Mouse (Mus musculus): Measurements from ENCODE around the gene Htra1.

The Htra1 gene

DNA sequence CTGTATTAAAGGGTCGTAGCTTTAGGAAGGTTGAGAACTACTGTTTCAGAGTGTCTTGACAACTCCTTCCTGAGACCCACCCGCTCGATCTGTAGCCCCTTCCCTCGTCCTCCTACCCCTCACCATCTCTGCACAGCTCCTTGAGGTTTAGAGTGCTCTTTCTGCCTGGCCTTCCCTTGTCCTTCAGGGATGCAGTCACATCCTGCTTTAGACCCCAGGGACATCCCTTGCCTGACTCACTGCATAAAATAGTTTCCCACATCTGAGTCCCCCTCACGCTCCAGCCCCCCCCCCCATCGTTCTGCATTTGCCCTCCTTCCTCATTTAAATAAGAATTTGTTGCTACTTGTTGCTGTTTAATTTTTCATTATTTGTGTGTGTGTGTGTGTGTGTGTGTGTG lies 31.0 kb downstream of the Htra1 start:
- DNase-seq (ENCODE audit: low spot score), result no peak

DNA sequence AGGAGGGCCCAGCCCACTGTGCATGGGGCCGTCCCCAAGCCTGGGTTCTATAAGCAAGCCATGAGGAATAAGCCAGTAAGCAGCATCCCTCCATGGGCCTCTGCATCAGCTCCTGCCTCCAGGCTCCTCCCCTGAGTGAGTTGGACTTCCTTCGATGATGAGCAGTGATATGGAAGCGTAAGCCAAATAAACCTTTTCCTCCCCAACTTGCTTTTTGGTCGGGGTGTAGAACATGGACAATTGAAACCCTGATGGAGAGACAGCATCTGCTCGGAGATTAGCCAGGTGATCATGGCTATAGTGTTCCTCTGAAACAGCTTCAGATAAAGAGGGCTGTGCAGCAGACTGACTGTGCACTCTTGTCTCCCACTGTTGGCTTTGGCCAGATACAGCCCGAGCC lies 32.0 kb downstream of the Htra1 start:
- no peak for DNase-seq (ENCODE audit: low spot score)

DNA sequence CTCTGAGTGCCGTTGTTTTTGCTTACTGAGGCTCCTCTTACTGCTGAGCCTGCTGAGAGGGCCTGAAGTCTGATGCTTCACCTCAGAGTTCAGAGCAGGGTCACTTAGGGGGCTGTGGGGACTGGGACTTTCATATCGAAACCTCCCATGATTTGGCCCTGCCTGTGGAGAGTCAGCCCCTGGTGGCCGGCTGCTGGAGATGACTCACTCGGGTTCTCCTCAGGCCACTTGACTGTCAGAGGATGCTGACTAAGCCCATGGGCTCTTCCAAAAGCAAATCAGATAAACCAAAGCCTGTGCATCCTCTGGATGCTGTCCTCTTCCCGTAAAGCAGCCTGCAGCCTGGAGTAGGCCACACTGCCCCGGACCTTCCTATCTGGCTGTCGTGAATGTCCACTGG lies 32.6 kb downstream of the Htra1 start:
- no peak for DNase-seq (ENCODE audit: low spot score)

DNA sequence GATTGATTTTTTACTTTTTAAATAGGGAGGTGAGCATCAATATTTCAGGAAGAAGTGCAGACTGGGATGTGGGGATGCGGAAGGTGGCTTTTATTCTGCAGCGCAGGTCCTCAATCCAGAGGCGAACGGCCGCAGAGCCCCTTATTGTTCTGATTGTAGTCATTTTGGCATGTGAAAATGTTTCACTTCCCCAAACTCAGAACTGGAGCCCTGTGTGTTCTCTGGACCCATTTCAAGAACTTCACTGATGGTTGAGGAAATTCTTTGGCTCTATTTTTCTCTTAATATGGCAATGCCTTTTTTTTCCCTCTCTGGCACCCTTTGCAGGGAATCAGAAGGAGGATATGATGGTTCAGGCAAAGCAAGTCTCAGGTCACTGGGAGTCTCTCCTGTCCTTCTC lies 33.2 kb downstream of the Htra1 start:
- no peak for DNase-seq (ENCODE audit: low spot score)

DNA sequence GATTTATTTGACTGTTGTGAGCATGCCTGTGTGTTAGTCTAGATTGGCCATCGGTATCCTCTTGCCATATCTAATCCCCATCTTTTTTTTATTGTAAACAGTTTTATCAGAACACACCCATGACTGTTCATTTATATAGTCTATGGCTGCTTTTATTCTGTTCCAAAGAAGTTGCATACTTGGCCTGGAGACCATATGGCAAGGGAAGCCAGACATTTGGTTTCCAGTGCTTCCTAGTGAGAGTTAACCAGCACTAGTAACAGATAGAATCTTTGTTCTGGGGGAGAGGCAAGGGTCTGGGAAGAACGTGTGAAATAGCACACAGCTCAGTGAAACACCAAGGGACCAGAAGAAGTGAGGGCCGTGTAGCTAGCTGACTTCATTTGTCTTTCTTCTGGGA lies 33.6 kb downstream of the Htra1 start:
- DNase-seq (ENCODE audit: low spot score), result no peak

DNA sequence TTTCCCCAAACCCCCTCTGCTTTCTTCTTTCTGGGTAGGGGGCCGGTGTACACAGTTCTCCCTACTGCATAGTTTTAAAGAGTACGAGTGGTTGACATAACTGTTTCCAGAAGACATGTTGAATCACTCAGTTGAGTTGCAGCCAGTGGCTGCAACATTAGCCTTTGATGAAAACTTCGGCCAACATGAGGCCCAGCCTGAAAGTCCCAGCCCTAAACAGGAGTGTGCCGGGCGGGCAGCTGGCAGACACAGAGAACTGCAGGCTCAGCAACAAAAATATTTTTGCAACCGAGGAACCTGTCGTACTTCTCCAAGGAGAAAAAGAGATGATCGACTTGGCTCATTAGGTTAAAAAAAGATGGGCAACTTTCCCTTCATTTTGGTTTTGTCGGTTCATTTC lies 36.9 kb downstream of the Htra1 start:
- DNase-seq (ENCODE audit: low spot score), result no peak

DNA sequence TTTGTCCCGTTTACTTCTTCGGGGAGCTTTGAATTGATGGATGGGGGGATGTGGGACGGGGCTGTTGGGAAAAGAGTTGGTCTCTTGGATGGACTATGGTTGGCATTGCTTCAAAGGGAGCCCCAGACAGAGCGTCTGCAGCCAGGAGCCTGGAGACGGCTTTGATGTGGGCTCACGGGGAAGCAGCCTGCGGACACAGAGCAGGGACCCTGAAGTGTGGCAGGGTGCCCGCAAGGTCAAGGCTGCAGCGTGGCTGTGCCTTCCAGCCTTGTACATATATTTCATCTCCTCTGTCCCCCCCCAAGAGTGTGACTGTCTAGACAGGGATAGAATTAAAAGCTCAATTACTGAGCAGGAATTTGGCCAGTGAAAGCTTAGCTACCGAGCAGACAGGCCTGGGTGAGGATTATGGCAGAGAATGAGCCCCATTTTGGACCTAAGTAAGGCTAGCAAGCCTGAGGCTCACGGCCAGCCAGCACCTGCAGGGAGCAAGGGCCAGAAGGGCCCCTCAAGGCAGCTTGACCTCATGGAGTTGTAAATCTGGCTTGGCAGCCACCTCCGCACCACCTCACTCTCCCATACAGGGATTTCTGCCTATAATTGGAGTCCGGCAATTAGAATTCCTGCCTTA lies 40.5 kb downstream of the Htra1 start:
- DNase-seq (ENCODE audit: low spot score), result no peak

DNA sequence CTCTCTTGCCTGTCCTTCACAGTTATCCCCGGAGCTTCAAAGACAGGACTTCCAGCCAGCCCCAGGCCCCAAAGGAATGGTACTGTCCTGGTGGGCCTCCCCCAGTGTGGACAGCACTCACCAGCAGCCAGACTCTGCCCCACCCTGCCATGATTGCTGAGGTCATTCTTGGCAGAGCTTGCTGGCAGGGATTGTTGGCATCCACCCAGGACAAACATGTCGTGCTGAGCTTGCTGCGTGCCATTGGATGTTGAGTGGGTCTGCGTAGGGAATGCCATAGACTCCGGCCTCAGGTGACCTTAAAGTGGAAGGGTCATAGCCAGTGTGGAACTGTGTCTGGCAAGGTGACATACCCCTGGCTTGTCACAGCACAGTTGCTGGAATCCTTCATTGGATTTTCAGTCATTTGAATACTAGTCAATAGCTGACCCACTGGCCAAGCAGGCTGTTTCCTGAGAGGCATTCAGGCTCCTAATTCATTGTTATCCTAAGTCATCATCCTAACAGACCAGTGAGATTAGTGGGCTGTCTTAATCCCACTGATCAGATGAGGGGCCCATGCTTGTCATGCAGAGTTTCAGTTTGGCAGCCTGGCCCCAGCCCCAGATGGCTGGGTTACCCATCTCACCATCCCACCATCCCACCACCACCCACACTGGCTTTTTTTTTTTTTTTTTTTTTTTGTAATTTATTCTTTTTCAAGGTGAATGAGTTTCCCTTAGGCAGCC lies 42.0 kb downstream of the Htra1 start:
- DNase-seq (ENCODE audit: low spot score), result peak; percentile 74

DNA sequence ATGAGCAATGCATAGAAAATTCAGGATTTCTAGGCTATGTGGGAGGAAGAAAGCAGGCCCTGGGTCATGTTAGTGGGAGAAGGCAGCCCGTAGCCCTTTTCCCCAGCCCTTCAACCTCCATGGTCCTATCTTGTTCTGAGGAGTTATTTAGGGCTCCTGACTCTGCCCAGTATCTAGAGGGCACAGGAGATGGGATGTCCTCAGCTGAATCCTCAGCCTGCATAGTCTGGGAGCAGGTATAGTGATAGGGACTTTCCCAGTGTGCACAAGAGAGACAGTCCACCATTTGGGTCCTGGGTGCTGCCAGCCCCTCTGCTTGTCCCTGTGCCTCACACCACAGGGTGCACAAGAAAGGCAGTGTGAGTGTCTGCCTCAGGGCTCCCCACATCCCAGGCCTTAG lies 42.6 kb downstream of the Htra1 start:
- DNase-seq (ENCODE audit: low spot score), result no peak

DNA sequence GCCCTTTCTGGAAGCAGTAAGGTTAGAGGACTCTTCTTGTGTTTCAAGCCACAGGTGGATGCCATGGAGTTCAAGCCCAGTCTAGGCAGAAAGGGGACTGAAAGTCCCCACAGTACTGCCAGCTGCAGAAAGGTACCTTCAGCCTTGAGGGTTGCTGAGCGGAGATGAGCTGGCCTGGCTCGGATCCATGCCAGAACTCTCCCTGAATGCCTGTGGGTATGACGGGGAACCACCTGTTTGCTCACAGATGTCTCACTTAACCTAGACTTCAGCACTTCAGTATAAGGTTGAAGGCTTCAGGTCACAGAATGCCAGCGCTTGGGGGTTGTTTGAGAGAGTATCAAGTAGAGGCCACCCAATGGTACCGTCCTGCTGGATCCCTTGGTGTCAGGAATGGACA lies 44.2 kb downstream of the Htra1 start:
- DNase-seq (ENCODE audit: low spot score), result no peak

DNA sequence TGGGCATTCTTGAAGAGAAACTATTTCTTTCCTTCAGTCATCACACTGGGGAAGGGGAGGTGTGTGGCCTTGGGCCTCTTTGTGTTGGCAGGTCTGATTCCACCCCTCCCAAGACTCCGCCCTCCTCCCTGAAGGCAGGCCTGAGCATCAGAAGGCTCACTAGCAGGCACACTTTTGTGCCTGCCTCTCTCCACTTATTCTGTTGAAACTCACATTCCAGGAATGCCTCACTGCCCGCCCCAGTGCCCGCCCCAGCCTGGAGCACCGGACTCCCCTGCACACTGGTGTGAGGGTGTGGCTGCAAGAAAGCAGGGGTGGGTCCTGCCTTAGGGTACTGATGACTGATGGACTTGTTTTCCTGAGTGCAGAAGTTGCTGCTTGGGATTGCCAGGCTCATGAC lies 46.5 kb downstream of the Htra1 start:
- no peak for DNase-seq (ENCODE audit: low spot score)

DNA sequence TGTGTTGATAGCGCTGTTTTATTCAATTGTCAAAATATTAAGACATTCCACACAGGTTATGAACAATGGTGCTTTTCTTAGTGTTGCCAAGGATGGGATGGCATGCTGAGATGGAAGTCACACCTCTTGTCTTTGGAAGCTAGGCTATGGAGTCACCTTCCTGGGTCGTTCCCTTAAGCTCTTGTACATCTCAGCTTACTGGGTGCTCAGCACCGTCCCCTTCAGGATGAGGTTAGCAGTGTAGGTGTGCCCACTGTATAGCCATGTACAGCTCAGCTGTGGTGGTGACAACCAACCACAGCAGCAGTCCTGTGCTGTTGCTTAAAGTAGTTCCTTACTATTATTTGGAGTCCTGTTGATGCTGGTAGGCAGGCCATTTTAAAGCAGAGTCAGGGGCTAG lies 47.0 kb downstream of the Htra1 start:
- DNase-seq (ENCODE audit: low spot score), result no peak

DNA sequence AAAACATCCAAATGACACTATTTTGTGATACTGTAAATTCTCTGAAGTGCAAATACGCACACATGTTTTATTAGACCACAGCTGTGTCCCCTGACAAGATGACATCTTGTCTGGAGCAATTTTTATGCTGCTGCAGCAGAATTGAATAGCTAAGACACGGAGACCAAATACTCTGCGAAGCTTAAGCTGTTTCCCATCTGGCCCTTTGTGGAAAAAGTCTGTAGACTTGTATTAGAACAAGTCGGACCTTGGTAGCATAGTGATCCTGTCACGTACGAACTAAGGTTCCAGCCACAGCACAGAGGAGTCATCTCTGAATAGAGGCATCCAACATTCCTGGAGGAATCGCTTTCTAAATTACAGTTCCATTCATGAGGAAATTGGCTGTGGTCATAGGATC lies 48.4 kb downstream of the Htra1 start:
- DNase-seq (ENCODE audit: low spot score), result no peak

DNA sequence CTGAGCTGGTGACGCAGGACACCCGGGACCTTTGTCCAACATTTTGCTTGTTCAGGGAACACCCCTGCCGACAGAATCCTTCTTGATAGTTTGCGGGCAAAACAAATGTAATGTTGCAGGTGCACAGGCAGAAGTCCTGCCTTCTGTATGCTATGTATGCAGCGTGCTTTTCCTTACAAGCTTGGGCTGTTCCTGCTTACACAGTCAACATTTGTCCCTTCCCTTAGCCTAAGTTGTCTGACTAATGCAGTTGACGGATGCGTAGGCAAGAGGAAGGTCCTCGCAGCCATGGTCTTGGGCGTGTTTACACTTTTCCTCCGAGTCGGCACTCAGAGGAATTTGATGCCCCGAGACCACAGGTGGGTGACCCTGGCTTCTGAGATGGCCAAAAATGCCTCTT lies 49.3 kb downstream of the Htra1 start:
- no peak for DNase-seq (ENCODE audit: low spot score)

DNA sequence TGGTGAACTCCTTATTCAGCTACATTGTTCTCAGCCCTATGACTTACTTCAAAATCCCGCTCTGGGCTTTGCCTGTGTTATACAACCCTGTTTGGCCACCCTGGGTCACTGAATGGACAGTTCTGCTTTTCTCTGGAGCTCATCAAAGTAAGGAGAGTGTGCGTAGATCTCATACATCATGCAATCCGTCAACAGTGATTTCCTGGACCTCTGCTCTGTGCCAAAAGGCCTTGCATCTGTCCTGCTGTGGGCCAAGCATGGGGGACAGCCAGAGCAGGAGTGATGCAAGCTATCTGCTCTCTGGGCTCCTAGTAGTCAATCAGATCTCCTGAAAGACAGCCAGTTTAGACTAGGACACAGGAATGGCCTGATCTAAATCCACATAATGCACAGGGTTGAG lies 49.8 kb downstream of the Htra1 start:
- DNase-seq (ENCODE audit: low spot score), result no peak

DNA sequence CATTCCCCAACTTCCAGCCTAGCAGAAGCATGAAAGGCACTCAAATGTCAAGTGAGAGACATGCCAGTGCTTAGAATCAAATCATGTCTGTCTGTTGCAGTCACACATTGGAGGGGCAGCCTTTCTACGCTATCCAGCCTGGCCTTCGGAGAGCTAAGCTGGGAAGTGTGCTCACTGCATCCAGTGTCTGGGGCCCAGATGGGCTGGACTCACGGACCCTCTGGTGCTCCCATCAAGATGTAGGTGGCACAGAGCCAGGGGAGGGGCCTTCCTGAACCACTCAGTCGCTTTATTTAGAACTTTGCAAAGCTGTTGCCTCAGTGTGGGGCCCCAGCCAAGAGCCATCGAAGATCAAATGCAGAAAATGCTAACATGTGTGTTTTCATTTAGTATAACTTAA lies 52.2 kb downstream of the Htra1 start:
- no peak for DNase-seq (ENCODE audit: low spot score)

DNA sequence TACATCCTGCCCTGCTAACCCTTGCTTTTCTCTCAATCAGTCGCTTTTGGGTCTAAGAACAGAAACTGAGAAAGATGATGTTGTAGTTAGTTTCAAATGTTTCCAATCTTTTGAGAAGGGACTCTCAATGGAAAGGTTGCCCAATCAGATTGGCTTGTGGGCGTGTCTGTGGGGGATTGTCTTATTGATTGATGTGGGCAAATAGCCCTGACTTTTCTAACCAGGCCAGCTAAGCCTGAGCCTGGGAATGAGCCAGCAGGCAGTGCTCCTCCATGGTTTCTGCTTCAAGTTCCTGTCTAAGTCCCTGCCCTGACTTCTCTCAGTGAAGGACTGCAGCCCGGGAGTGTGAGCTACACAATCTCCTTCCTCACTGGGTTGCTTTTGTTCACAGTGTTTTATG lies 53.5 kb downstream of the Htra1 start:
- DNase-seq (ENCODE audit: low spot score), result no peak

DNA sequence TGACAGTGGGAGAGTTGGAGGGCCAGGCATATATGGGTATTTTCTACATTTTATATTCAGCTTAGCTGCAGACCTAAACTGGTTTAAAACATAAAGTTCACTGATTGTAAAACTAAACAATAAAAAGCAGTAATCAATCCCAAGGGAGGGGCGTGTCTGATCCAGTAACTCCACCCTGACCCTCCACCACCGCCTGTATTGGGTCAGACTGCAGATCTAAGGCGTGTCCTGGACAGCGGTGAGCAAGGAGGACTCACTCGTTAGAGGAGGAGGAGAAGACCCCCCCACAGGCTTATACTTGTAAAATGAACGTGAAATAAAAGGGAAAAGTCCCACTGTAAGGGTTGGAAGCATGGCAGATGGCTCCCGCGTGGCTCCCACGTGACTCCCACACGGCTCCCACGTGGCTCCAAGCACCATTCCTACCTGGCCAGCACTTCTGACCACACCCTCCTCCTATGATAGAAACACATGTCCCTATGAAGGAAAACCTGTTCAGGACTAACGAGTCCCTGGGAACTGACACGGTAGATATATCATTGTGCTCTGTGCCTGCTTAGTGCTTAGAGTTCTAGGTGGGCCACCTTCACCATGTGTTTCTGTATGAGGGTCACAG lies 55.4 kb downstream of the Htra1 start:
- no peak for DNase-seq (ENCODE audit: low spot score)

DNA sequence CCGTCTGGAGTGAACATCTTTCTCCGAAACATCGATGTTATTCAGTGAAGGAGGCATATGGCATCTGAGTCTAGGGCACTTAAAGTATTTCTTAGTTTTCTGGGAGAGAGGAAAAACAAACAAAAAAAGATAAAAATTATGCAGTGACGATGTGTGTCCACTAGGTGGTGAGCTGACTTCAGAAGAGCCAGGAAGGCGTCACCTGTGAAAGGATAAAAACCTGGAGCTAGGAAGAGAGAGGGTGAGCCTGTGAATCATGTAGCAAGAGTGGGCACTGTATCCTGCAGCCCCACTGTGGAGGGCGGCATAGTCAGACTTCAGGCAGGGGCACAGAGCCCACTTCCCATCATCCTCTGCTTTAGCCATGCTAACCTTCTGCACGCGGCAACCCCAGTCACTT lies 58.0 kb downstream of the Htra1 start:
- no peak for DNase-seq (ENCODE audit: low spot score)

DNA sequence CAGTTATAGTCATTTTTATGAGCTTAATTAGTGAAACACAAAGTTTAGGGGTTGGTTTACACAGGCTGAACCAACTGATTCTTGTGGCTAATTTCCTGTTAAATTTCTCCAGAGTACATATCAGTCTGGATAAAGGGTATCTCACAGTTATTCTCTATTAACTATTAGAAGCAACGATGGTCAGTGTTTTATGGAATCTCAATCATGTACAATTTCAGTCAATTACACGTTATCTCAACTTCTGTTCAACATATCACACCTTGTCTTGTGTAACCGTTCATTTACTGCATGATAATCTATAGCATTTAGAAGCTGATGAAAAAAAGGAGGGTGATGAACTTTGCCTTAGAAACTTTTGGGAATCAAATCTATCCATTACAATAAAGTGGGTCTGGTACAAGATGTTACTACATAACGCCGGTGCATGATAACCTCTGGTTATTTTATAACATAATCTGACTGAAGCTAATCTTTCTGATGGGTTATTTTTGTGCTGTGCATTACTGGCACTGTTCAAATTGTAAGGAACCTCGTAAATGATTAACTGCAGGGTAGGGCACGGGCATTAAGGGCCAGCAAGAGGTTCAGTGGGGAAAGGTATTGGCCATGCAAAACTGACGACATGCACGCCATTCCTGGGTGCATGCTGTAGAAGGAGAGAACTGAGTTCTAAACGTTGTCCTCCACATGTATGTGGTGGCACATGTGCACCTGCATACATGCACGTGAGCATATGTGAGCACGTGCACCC lies 66.2 kb downstream of the Htra1 start:
- no peak for DNase-seq (ENCODE audit: low spot score)

DNA sequence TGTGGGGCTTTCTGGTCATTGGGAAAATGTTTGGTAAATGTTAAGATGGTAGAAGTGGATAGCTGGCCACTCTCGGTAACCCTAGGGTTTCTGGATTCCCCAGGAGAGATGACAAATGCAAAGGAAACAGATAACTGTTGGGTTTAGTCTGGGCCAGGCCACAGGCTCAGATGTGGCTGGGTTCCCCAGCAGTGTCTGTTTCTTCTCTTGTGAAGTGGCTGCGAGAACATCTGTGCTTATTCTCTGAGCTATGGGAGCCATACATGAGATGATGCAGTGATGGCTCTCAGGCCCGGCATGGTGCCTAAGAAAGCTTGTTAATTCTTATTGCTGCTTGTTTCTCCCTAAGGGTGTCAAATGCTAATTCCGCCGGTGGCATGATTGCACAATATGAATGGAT lies 68.2 kb downstream of the Htra1 start:
- no peak for DNase-seq (ENCODE audit: low spot score)

DNA sequence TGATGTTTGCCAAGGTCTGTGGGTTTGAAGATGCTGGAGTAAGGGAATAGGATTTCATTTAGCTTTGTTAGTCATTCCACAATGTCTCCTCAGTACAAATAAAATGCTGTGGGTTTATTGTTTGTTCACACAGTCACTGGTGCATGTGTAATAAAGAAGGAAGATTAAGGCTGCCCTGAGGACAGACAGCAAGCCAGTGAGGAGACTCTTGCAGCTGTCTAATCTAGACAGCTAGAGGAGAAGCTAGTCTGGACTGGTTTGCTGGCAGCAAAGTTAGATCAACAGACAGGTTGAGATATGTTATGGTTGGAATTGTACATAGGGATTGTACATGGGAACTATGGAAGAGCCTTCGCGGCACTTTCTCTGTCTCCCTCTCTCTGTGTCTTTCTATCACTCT lies 71.3 kb downstream of the Htra1 start:
- DNase-seq (ENCODE audit: low spot score), result no peak

DNA sequence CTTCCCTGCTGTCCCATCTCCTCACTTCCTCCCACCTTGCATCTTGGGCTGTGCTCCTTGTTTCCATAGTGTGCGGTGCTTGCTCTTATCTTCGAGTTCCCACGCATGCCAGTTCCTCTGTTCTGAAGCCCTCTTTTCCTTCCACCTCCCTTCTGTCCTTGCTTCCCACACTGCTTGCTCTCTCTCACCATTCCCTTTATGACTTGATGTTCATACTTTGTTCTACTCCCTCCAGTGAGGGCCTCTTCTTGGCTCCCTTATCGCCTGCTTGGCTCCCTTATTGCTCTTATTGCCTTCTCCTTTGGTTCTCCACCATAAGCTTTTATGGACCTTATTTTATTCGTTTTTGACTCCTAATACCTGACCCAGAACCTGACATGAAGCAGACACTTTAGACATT lies 73.3 kb downstream of the Htra1 start:
- no peak for DNase-seq (ENCODE audit: low spot score)
